ENCODE assay signal across 13 mouse cellular contexts in genomic region chr7:46716897-46717296, GRCm38 (mm10). TPM values are rescaled to one million over a fixed set of nuclear protein-coding genes. Genes with fewer than 3 reads are reported as not detected.
DNase-seq lines count a peak whose midpoint lies in the region; ATAC-seq and TF ChIP-seq lines count a peak whose summit lies in the region.
"Had no signal": no experiment of that assay in that cellular context is flagged by ENCODE, and none has a peak within 500 bp of the region (broad histone marks: within the 10 kb centered on the region; RNA-seq: fewer than 3 reads in every experiment).

No protein-coding gene starts in this region.

- H3K4me1 ChIP-seq in midbrain, embryonic 13.5 days (replicated peaks) = no peaks in the 10 kb centered on the region
- H3K4me1 ChIP-seq: hindbrain, embryonic 15.5 days; limb, embryonic 13.5 days had no signal

- H3K4me3 ChIP-seq in midbrain, embryonic 13.5 days (replicated peaks) = no peak overlapping the region
- H3K4me3 ChIP-seq: hindbrain, embryonic 15.5 days; limb, embryonic 13.5 days had no signal

- WGBS in midbrain, embryonic 13.5 days = 77% methylated on average over 5 of the region's 5 CpGs

- TF ChIP-seq POLR2A in brain, embryonic 14.5 days (IDR thresholded peaks at IDR 0.05; ENCODE audit: borderline replicate concordance, extremely low read depth, insufficient read depth, insufficient read length, poor library complexity, severe bottlenecking) = no peak

- no peak for TF ChIP-seq CTCF in brain, embryonic 14.5 days (IDR thresholded peaks at IDR 0.05; ENCODE audit: borderline replicate concordance, extremely low read depth, insufficient read depth, insufficient read length)

- H3K36me3 ChIP-seq in midbrain, embryonic 13.5 days = no peaks in the 10 kb centered on the region
- H3K36me3 ChIP-seq: hindbrain, embryonic 15.5 days; limb, embryonic 13.5 days had no signal

- no peak overlapping the region for H3K4me2 ChIP-seq in midbrain, embryonic 13.5 days (replicated peaks)
- H3K4me2 ChIP-seq: hindbrain, embryonic 15.5 days; limb, embryonic 13.5 days had no signal

- H3K27me3 ChIP-seq in midbrain, embryonic 13.5 days = peaks cover 3% of the 10 kb centered on the region; the same call in 1 of the 2 replicates
- H3K27me3 ChIP-seq: CH12.LX; limb, embryonic 13.5 days had no signal

- no peak overlapping the region for H3K27ac ChIP-seq in midbrain, embryonic 13.5 days
- H3K27ac ChIP-seq: hindbrain, embryonic 15.5 days; limb, embryonic 13.5 days had no signal

- DNase-seq in gastrocnemius, adult 18-20 months (ENCODE audit: low spot score) = peak; percentile 38
- no peak for DNase-seq in gastrocnemius, adult 8-10 months (ENCODE audit: low spot score in 2 of 2)
- peak; percentile 12 for DNase-seq in 416B (ENCODE audit: low read depth)
- DNase-seq in brain, embryonic 14.5 days (ENCODE audit: low read depth) = peak; percentile 12
- DNase-seq in kidney, postnatal 4 days = peak; percentile 5 to 12
- no peak for DNase-seq in left cerebral cortex, adult 11 months (ENCODE audit: low spot score)
- no peak for DNase-seq in spleen, postnatal 14 days (ENCODE audit: low spot score in 2 of 2)

- no peaks in the 10 kb centered on the region for H3K9me3 ChIP-seq in midbrain, embryonic 13.5 days
- H3K9me3 ChIP-seq: hindbrain, embryonic 15.5 days; limb, embryonic 13.5 days had no signal

- ATAC-seq in midbrain, embryonic 13.5 days = no peak

- H3K9ac ChIP-seq in midbrain, embryonic 13.5 days (replicated peaks) = no peak overlapping the region
- H3K9ac ChIP-seq: hindbrain, embryonic 15.5 days; limb, embryonic 13.5 days had no signal

RNA-seq across cellular contexts. Expression of gene Saa3, which starts 1.4 kb away (rescaled TPM):
- not detected for total RNA-seq in gastrocnemius, adult 18-20 months (2021)
- total RNA-seq in gastrocnemius, adult 8-10 months (2022) = not detected
- not detected in 2 replicates for polyA plus RNA-seq in brain, embryonic 14.5 days (2012; rRNA removed)
- polyA plus RNA-seq in midbrain, embryonic 13.5 days (2015; fragmentation: Nextera tagmentation; extraction: Ambion mirVana) = 0.17 TPM in 1 of 2 replicates, not detected in the other
- total RNA-seq: CH12.LX had no signal
- polyA plus RNA-seq: forebrain, embryonic 11.5 days had no signal

RNA-seq across cellular contexts. Expression of gene Saal1, which starts 6.4 kb away (rescaled TPM):
- total RNA-seq in gastrocnemius, adult 18-20 months (2021) = 1 to 10 TPM; 2.7 to 3.0 TPM
- total RNA-seq in gastrocnemius, adult 8-10 months (2022) = 1 to 10 TPM; 2.5 to 3.7 (median 3.4) TPM
- 14.5 and 14.8 TPM in 2 replicates for polyA plus RNA-seq in brain, embryonic 14.5 days (2012; rRNA removed)
- polyA plus RNA-seq in midbrain, embryonic 13.5 days (2015; fragmentation: Nextera tagmentation; extraction: Ambion mirVana) = 19.0 and 19.6 TPM in 2 replicates

RNA-seq across cellular contexts. Expression of gene Saa4, which starts 15.5 kb away (rescaled TPM):
- total RNA-seq in gastrocnemius, adult 18-20 months (2021) = under 1 TPM in 1 of 2 experiments, not detected in 1; 0.09 TPM
- total RNA-seq in gastrocnemius, adult 8-10 months (2022) = not detected
- polyA plus RNA-seq in brain, embryonic 14.5 days (2012; rRNA removed) = not detected in 2 replicates
- polyA plus RNA-seq in midbrain, embryonic 13.5 days (2015; fragmentation: Nextera tagmentation; extraction: Ambion mirVana) = not detected in 2 replicates
- total RNA-seq: CH12.LX had no signal
- polyA plus RNA-seq: forebrain, embryonic 11.5 days; hindbrain, embryonic 15.5 days; limb, embryonic 13.5 days; small intestine, adult 2 months had no signal

RNA-seq across cellular contexts. Expression of gene Saa1, which starts 25.9 kb away (rescaled TPM):
- not detected for total RNA-seq in gastrocnemius, adult 18-20 months (2021)
- total RNA-seq in gastrocnemius, adult 8-10 months (2022) = not detected
- 0.22 TPM in 1 of 2 replicates, not detected in the other for polyA plus RNA-seq in brain, embryonic 14.5 days (2012; rRNA removed)
- not detected in 2 replicates for polyA plus RNA-seq in midbrain, embryonic 13.5 days (2015; fragmentation: Nextera tagmentation; extraction: Ambion mirVana)
- total RNA-seq: CH12.LX had no signal
- polyA plus RNA-seq: forebrain, embryonic 11.5 days; hindbrain, embryonic 15.5 days; small intestine, adult 2 months had no signal

RNA-seq across cellular contexts. Expression of gene Saa2, which starts 34.7 kb away (rescaled TPM):
- under 1 TPM in 1 of 2 experiments, not detected in 1; 0.40 TPM for total RNA-seq in gastrocnemius, adult 18-20 months (2021)
- not detected for total RNA-seq in gastrocnemius, adult 8-10 months (2022)
- not detected in 2 replicates for polyA plus RNA-seq in brain, embryonic 14.5 days (2012; rRNA removed)
- not detected in 2 replicates for polyA plus RNA-seq in midbrain, embryonic 13.5 days (2015; fragmentation: Nextera tagmentation; extraction: Ambion mirVana)
- total RNA-seq: CH12.LX had no signal
- polyA plus RNA-seq: forebrain, embryonic 11.5 days; small intestine, adult 2 months had no signal

Comparison
In these comparisons a context has a peak if more than half of its experiments do, and no peak if none do; other contexts are left out.
1. DNase-seq: peak in gastrocnemius, adult 18-20 months (single experiment), 416B (single experiment), brain, embryonic 14.5 days (single experiment) and kidney, postnatal 4 days (2 of 2); none in gastrocnemius, adult 8-10 months (0 of 2), left cerebral cortex, adult 11 months (single experiment) and spleen, postnatal 14 days (0 of 2).